Mouse (Mus musculus) CH12.LX (cell line): ENCODE results near the gene P3h2.

ENCODE experiments used
- BHLHE40 ChIP-seq: IDR thresholded peaks from 2 replicates; pipeline ENCODE4 v1.6.1; 2011; ENCODE audit warnings: mild to moderate bottlenecking, low read depth, low read length, improper control_type of control experiment
- CHD2 ChIP-seq: IDR thresholded peaks from 2 replicates; pipeline ENCODE4 v1.6.1; 2011; ENCODE audit warnings: low read length, improper control_type of control experiment
- CTCF ChIP-seq, 2 experiments: IDR thresholded peaks in 1 of 2; conservative IDR thresholded peaks in 1 of 2; 2 replicates each; pipeline ENCODE4 v1.5.1; 2011 to 2012; ENCODE audit warnings: low read depth in 2 of 2, low read length in 2 of 2, improper control_type of control experiment in 1 of 2, inconsistent platforms in 1 of 2, mild to moderate bottlenecking in 1 of 2, moderate library complexity in 1 of 2
- MAX ChIP-seq: IDR thresholded peaks from 2 replicates; pipeline ENCODE4 v1.6.1; 2011; ENCODE audit warnings: low read length, improper control_type of control experiment
- POLR2A ChIP-seq: IDR thresholded peaks from 2 replicates; pipeline ENCODE4 v1.6.1; 2011; ENCODE audit warnings: low read depth, mild to moderate bottlenecking, improper control_type of control experiment, low read length
- POLR2AphosphoS2 ChIP-seq: IDR thresholded peaks from 2 replicates; pipeline ENCODE4 v1.6.1; 2011; ENCODE audit warnings: low read depth, low read length, improper control_type of control experiment
- RCOR1 ChIP-seq: conservative IDR thresholded peaks from 2 replicates; pipeline ENCODE4 v1.6.1; 2012; ENCODE audit warnings: low read depth, mild to moderate bottlenecking, inconsistent platforms, low read length, improper control_type of control experiment
- ZC3H11A ChIP-seq: IDR thresholded peaks from 2 replicates; pipeline ENCODE4 v1.6.1; 2012; ENCODE audit warnings: low read depth, mild to moderate bottlenecking, inconsistent platforms, low read length, improper control_type of control experiment

DNA sequence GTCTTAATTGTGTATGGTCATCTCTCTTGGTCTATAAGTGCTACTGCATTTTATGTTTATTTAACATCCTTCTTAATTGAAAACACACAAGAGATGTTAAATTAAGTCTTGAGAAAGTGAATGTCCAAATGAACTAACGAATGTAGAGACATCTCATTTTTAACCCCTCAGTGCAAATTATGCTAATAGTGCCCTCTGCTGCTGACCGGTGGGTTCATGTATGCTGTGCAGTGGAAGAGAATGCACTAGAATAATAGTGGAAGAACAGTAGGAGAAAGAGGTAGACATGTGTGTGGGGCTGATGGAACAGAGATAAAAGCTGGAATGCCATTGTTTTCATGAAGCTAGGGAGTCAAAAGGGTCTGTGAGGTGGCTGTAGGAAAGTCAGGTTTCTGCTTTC, 153.6 kb downstream of the P3h2 start:
- TF ChIP-seq POLR2A (no peak), BHLHE40 (no peak), ZC3H11A (peak; percentile 97), MAX (no peak), RCOR1 (no peak), CHD2 (no peak), CTCF (conservative IDR thresholded peaks at IDR 0.05 in 1 of 2, IDR thresholded peaks at IDR 0.05 in 1 of 2; ENCODE audit: low read depth in 2 of 2, low read length in 2 of 2) (peak; percentile 22 to 89; a peak in 2 of 4 replicates), POLR2AphosphoS2 (no peak)
